Mouse (Mus musculus): ENCODE results near the gene Tarsl2.

- TF ChIP-seq CTCF (IDR thresholded peaks at IDR 0.05; ENCODE audit: borderline replicate concordance, insufficient read depth, low read length) (no peak), POLR2A (IDR thresholded peaks at IDR 0.05; ENCODE audit: low read depth, low read length) (no peak)
Observed at GRCm38 (mm10) chr7:65643861-65644421, 757 bp upstream of the Tarsl2 start.

Measured in embryonic fibroblast, embryonic 13.5 days (primary cell).